Mouse (Mus musculus) left cerebral cortex, adult 8-10 months (tissue): ENCODE data around the gene Rdh12. TPM values are rescaled to one million over a fixed set of nuclear protein-coding genes. Genes with fewer than 3 reads are reported as not detected.

ENCODE experiments used
- DNase-seq, 2 experiments: peaks; one replicate each; pipeline ENCODE4 v3.0.0; 2022; ENCODE audit warnings: low spot score in 2 of 2
- total RNA-seq, 4 experiments: library from RNA; stranded (reverse); gene quantifications; 2 replicates each; pipeline ENCODE4 v1.2.4; 2022

The Rdh12 gene
- total RNA-seq, 4 experiments from 2014 or later, result 1.4 to 2.7 (median 2.2) TPM

DNA sequence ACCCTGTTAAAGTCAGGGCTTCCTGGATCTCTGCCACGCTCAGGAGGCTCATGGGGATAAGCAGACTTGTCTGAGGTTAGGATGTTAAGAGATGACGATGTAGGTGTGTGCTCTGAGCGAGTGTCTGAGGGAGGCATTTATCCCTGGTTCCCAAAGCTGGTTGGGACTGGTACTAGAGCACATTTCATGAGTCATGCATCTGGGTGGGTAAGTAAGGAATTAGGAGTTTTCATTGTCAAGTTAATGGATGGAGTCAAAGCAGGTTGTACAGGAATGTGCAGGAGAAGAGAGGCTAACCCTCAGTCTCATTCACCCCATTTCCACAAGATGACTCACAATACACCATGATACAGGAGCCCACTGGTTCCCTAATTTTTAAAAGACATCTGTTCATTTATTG is 39.4 kb downstream of the Rdh12 start:
- DNase-seq, result no peak

- DNase-seq, result no peak
These were observed 44.8 kb downstream of the Rdh12 start for GRCm38 (mm10) chr12:79253294-79254053.

GRCm38 (mm10) chr12:79254975-79255374 is 46.3 kb downstream of the Rdh12 start:
- no peak for DNase-seq

DNA sequence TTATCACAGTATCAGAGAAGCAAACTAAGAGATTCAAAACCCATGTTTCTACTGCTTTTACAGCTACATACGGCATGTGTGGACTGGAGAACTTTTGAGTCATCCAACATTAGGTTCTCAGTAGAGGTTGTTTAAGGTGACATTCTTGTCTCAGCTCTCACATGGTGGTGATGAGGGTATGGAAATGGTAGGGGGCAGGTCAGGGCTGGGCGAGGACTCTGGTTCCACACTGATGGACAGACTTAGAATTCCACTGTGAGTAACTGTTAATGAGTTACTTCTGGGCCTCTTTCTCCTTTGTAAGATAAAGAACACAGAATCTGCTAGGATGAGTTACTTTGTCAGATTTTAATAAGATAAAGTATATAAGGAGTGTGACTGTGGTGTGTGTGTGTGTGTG is 51.4 kb downstream of the Rdh12 start:
- DNase-seq, result no peak

- peak in 1 of 2 experiments; percentile 8 for DNase-seq
These were observed 52.3 kb downstream of the Rdh12 start for GRCm38 (mm10) chr12:79261035-79261434.

Other genes with a start within 250 kb of the Rdh12 start
- 10 to 100 TPM; 26.9 to 30.3 (median 28.3) TPM for gene Tmem229b, start 201.3 kb upstream of the Rdh12 start, total RNA-seq
- gene Plekhh1, start 179.8 kb upstream of the Rdh12 start, total RNA-seq, result 10 to 100 TPM; 21.1 to 27.5 (median 25.0) TPM
- 10 to 100 TPM in 2 of 4 experiments, 1 to 10 TPM in 2; 8.1 to 12.4 (median 9.7) TPM for gene Pigh, start 119.3 kb upstream of the Rdh12 start, total RNA-seq
- gene Arg2, start 78.1 kb upstream of the Rdh12 start, total RNA-seq, result 1 to 10 TPM; 4.5 to 5.7 (median 5.6) TPM
- gene Vti1b, start 36.2 kb upstream of the Rdh12 start, total RNA-seq, result 100 to 1,000 TPM; 236 to 253 (median 243) TPM
- 10 to 100 TPM; 23.6 to 29.3 (median 24.5) TPM for gene Rdh11, start 16.6 kb upstream of the Rdh12 start, total RNA-seq
- 10 to 100 TPM; 28.0 to 34.1 (median 30.7) TPM for gene Zfyve26, start 87.4 kb downstream of the Rdh12 start, total RNA-seq
- under 1 TPM in 1 of 4 experiments, not detected in 3; 0.39 TPM for gene Rad51b, start 88.4 kb downstream of the Rdh12 start, total RNA-seq